Mouse (Mus musculus) pancreas, adult 10 weeks (tissue): ENCODE results near the gene 4930470P17Rik. TPM values are rescaled to one million over a fixed set of nuclear protein-coding genes. Genes with fewer than 3 reads are reported as not detected.

ENCODE experiments used
- polyA plus RNA-seq: library from polyadenylated mRNA; stranded (reverse); fragments of 350-450 nt; fragmentation: Illumina TruSeq; extraction: RNeasy Lipid Tissue Mini Kit (QIAGEN cat#74804); gene quantifications from one replicate; pipeline ENCODE4 v1.2.3, GENCODE M21; 2015; ENCODE audit warnings: low read depth, low replicate concordance; ENCODE audit not compliant: insufficient read depth

4930470P17Rik gene
- not detected for polyA plus RNA-seq

GRCm38 (mm10) chr2:170601917-170602316 lies at the start of gene 4930470P17Rik:
Gene 4930470P17Rik, minus strand, starts transcription at chr2:170602017.

Other genes with a start within 250 kb of the 4930470P17Rik start
- 0.65 TPM for gene Bcas1, start 174.2 kb downstream of the 4930470P17Rik start, polyA plus RNA-seq
- gene Pfdn4, start 105.6 kb downstream of the 4930470P17Rik start, polyA plus RNA-seq, result 5.2 TPM
- not detected for gene Cyp24a1, start 104.9 kb downstream of the 4930470P17Rik start, polyA plus RNA-seq
- gene Dok5, start 129.8 kb upstream of the 4930470P17Rik start, polyA plus RNA-seq, result not detected